Mouse (Mus musculus): ENCODE measurements at regions not wholly inside any gene's neighbourhood (a gene's known extent, or its start where the extent isn't known, plus 50 kb on each side); places are given as distances from the start of the nearest gene placed in this dataset.

DNA sequence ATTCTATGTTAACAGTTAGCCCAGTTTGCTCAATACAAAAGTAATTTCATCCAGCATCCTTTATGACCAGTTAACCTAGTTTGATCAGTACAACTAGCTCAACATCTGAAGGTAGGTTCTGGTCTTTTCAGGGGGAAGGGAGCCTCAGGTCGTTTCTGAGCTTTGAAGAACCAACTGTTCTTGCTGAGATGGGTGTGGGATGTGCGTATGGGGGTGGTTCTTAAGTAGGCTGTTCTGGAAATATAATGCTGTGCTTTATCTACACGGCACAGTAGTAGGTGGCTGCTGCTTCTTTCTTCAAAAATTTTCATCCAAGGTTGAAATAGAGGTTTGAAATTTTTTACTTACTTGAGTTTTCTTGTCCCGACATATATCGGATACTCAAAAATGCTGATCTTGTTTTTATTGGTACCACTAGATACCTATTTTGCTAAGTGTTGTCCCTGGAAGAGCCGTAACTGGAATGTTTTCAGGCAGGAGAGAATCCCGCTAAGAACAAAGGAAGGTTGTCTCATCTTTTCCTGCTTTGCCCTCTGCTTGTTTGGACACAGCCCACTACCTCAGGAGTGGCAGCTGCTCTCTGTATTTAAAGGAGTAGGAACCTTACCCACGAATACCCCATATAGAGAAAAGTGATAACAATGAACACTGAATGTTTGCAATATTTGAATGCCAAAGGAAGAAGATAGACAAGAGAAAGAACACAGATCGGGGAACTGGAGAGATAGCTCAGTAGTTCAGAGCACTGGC, 275.5 kb downstream of the Cdh10 start:
- Histone ChIP-seq H3K4me1 (no peaks in the 10 kb centered on the region), H3K9me3 (replicated peaks) (no peaks in the 10 kb centered on the region), H3K9ac (no peak overlapping the region), H3K4me3 (no peak overlapping the region), H3K27ac (no peak overlapping the region), H3K4me2 (no peak overlapping the region), H3K36me3 (ENCODE audit: poor library complexity, severe bottlenecking) (no peaks in the 10 kb centered on the region), H3K27me3 (no peaks in the 10 kb centered on the region)
- ATAC-seq: no peak
- 85% methylated on average over 9 of the region's 9 CpGs for WGBS

DNA sequence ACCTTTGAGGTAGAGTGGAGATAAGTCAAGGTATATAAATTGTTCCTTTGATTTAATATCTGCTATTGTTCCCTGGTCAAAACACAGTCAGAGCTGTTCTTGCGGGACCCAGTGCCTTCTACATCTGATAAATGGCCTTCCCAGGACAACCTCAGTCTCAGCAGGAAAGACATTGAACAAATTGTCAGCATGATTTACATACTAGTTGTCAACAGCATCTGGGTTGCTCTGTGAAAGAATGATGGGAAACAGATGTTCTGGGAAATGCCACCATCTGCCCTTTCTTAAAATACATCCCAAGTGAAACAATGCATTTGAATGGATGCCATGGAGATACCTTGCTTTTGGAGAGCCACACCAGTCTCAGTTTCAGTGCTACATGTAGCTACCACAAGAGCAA, 296.2 kb downstream of the Cdh10 start:
- Histone ChIP-seq H3K4me1 (no peaks in the 10 kb centered on the region), H3K27me3 (no peaks in the 10 kb centered on the region), H3K4me3 (no peak overlapping the region), H3K27ac (no peak overlapping the region), H3K9me3 (replicated peaks) (no peaks in the 10 kb centered on the region), H3K4me2 (no peak overlapping the region), H3K9ac (no peak overlapping the region), H3K36me3 (ENCODE audit: poor library complexity, severe bottlenecking) (no peaks in the 10 kb centered on the region)
- ATAC-seq: no peak
- 73% methylated on average over 1 of the region's 1 CpGs for WGBS

GRCm38 (mm10) chr15:19118995-19119394, 300.2 kb downstream of the Cdh10 start:
- no peaks in the 10 kb centered on the region for H3K27me3 ChIP-seq
- H3K27ac ChIP-seq: no peak overlapping the region
- 70% methylated on average over 2 of the region's 2 CpGs for WGBS
- no peak for ATAC-seq
- no peaks in the 10 kb centered on the region for H3K4me1 ChIP-seq
- H3K9ac ChIP-seq: no peak overlapping the region
- no peaks in the 10 kb centered on the region for H3K9me3 ChIP-seq (replicated peaks)
- no peak overlapping the region for H3K4me3 ChIP-seq
- H3K4me2 ChIP-seq: no peak overlapping the region
- no peaks in the 10 kb centered on the region for H3K36me3 ChIP-seq (ENCODE audit: poor library complexity, severe bottlenecking)

DNA sequence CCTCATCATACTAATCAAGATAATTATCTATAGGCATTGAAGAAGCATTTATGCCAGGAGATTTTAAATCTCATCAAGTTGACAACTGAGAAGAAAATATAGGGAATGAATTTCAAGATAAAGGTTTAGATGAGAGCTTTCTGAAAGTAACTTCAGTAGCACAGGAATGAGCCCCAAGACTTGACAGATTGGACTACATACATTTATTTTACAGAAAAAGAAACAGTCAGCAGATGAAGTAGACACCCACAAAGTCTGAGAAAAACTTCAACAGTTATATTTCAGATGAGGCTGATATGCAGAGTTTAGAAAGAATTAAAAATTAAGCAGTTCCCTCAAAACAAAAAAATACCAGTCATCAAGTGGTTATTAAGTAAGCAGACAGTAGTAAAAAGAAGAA, 308.7 kb downstream of the Cdh10 start:
- H3K27ac ChIP-seq: no peak overlapping the region
- H3K27me3 ChIP-seq: no peaks in the 10 kb centered on the region
- no peaks in the 10 kb centered on the region; the same call in 1 of the 2 replicates for H3K9me3 ChIP-seq (replicated peaks)
- H3K4me2 ChIP-seq: no peak overlapping the region
- no peak for ATAC-seq
- H3K9ac ChIP-seq: no peak overlapping the region
- no peaks in the 10 kb centered on the region for H3K4me1 ChIP-seq
- no peaks in the 10 kb centered on the region for H3K36me3 ChIP-seq (ENCODE audit: poor library complexity, severe bottlenecking)
- no peak overlapping the region for H3K4me3 ChIP-seq

DNA sequence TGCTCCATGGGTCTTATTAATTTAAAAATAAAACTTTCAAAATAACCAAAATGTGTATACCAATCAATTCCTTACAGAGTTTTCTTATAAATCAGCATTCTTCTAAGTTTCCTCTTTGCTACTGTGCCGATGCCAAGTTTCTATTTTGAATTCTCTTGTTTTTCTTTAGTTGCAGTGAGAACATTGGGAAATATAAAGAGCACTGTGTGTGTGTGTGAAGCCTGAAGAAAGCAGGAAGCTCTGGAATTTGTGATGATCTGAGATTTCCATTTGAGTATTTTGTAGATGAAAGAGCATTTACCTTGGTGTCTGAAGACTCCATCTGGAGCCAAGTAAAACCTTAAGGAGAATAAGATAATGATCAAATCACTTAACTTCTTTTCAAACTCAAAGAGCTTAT, 310.6 kb downstream of the Cdh10 start:
- WGBS: 86% methylated on average over 1 of the region's 1 CpGs
- H3K9ac ChIP-seq: no peak overlapping the region
- H3K27me3 ChIP-seq: no peaks in the 10 kb centered on the region

GRCm38 (mm10) chr15:19153682-19154081, 334.9 kb downstream of the Cdh10 start:
- no peak overlapping the region for H3K4me3 ChIP-seq
- no peaks in the 10 kb centered on the region for H3K9me3 ChIP-seq (replicated peaks)
- no peak overlapping the region for H3K27ac ChIP-seq
- ATAC-seq: no peak
- no peaks in the 10 kb centered on the region for H3K36me3 ChIP-seq (ENCODE audit: poor library complexity, severe bottlenecking)
- no peaks in the 10 kb centered on the region for H3K4me1 ChIP-seq
- no peak overlapping the region for H3K4me2 ChIP-seq
- H3K27me3 ChIP-seq: no peaks in the 10 kb centered on the region
- H3K9ac ChIP-seq: no peak overlapping the region

More for the DNA sequence above, 310.6 kb downstream of the Cdh10 start:
- Histone ChIP-seq H3K27ac (no peak overlapping the region), H3K36me3 (ENCODE audit: poor library complexity, severe bottlenecking) (no peaks in the 10 kb centered on the region), H3K4me3 (no peak overlapping the region), H3K4me1 (no peaks in the 10 kb centered on the region), H3K9me3 (replicated peaks) (no peaks in the 10 kb centered on the region; the same call in 1 of the 2 replicates), H3K4me2 (no peak overlapping the region)
- ATAC-seq: no peak

- Histone ChIP-seq H3K36me3 (ENCODE audit: poor library complexity, severe bottlenecking) (no peaks in the 10 kb centered on the region), H3K27me3 (no peaks in the 10 kb centered on the region), H3K4me3 (no peak overlapping the region), H3K9ac (no peak overlapping the region), H3K4me1 (no peaks in the 10 kb centered on the region), H3K27ac (no peak overlapping the region), H3K9me3 (replicated peaks) (no peaks in the 10 kb centered on the region), H3K4me2 (no peak overlapping the region)
- peak; percentile 91 for ATAC-seq
- 74% methylated on average over 6 of the region's 6 CpGs for WGBS
Observed at GRCm38 (mm10) chr15:19162119-19162888, 343.6 kb downstream of the Cdh10 start.

DNA sequence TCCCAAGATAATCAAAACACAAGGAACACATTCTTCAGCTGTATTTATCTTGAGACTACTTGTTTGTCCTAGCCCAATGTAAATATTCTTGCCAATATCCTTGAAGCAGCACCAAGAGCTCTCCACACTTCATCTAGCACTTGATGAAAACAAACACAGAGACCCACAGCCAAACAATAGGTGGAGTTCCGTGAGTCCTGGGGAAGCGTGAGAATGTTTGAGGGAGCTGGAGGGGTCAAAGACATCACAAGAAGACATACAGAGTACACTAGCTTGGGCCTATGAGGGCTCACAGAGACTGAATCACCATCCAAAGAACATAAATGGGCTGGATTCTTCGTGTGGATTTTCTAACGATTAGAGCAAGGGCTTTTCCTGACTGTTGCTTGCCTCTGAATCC, 356.7 kb downstream of the Cdh10 start:
- no peak overlapping the region for H3K4me2 ChIP-seq
- H3K4me1 ChIP-seq: no peaks in the 10 kb centered on the region
- H3K4me3 ChIP-seq: no peak overlapping the region
- H3K27me3 ChIP-seq: no peaks in the 10 kb centered on the region
- no peak overlapping the region for H3K9ac ChIP-seq
- no peaks in the 10 kb centered on the region for H3K9me3 ChIP-seq (replicated peaks)
- WGBS: 76% methylated on average over 4 of the region's 4 CpGs
- H3K27ac ChIP-seq: no peak overlapping the region
- ATAC-seq: no peak
- no peaks in the 10 kb centered on the region for H3K36me3 ChIP-seq (ENCODE audit: poor library complexity, severe bottlenecking)
